Mouse (Mus musculus) frontal cortex, postnatal 10 days (tissue): ENCODE results near the gene Flt4.

Experiments
- DNase-seq, 2 experiments: peaks; one replicate each; pipeline ENCODE4 v3.0.0; 2022; ENCODE audit warnings: low spot score in 2 of 2, mixed read lengths in 1 of 2

Gene Flt4

DNA sequence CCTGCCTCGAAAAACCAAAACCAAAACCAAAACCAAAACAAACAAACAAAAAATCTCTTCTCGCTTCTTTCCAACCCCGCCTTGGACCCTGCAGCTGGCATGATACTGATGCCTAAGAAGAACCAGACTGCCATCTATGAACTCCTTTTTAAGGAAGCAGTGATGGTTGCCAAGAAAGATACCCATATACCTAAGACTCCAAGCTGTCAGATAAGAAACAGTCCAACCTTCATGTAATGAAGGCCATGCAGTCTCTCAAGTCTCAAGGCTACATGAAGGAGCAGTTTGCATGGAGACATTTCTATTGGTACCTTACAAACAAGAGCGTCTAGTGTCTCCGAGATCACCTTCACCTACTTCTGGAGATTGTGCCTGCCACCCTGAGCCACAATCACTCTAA lies 88.7 kb downstream of the Flt4 start:
- DNase-seq, result no peak

DNA sequence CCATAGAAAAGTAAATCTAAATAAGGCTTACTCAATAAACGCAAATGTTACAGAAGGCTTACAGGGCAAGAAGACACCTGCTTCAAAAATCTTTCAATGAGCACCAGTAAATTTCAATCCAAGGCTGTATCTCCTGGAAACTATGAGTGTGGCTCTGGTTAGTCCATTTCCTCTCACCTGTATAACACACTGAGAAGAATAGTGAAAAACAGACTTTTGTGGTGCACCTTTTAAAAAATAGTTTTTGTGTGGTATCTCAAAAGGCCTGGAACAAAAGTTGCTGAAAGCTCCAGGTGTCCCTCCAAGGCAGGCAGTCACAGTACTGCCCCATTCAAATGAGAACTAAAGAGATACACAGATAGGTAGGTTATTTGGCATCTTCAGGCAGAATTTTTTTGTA lies 90.0 kb downstream of the Flt4 start:
- no peak for DNase-seq

DNA sequence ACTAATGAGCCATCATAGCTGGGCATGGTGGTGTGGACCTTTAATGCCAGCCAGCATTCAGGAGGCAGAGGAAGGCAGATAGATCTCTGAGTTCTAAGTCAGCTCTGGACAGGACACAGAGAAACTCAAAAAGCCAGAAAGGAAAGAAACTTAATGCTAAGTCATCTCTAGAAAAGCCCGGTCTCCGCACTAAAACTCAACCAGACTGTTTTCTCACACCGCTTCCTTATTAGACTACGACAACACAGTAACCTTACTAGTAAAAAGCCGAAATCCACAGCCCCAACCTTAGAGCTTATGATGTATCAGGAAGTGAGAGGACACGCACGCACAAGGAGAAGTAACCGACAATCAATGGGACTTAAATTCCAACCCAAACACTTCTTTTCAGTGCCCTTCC lies 93.0 kb downstream of the Flt4 start:
- no peak for DNase-seq
